Mouse (Mus musculus) spleen, postnatal 4 days (tissue): ENCODE results near the gene Alkal2.

ENCODE experiments used
- DNase-seq, 2 experiments: peaks; one replicate each; pipeline ENCODE4 v3.0.0; 2022; ENCODE audit warnings: low spot score in 2 of 2

Gene Alkal2

DNA sequence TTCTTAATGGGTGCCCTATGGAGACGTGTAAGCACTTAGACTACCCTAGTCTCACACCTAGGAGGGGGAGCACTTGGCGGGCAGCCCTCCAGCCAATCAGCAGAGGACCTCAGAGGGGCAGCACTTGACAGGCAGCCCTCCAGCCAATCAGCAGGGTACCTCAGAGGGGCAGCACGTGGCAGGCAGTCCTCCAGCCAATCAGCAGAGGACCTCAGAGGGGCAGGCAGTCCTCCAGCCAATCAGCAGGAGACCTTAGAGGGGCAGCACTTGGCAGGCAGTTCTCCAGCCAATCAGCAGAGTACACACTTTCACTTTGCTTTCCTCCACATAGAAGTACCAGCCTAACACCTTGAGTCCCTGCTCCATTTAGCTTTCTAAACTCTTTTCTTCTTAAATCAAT lies 38.3 kb downstream of the Alkal2 start:
- DNase-seq = no peak

DNA sequence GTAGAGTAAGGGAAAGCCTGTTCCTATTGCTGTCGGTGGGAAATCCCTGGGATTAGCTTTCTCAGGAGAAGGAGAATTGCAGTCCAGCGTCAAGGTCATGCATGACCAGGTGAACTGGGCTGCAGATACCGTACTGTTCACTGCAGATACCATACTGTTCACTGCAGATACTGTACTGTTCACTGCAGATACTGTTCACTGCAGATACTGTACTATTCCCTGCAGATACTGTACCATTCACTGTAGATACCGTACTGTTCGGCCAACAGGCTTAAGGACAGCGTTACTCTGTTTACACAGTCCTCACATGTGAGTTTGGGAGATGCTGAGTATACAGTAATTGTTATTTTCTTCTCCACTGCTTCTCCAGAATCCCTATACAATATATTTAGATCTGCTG lies 44.1 kb downstream of the Alkal2 start:
- no peak for DNase-seq

DNA sequence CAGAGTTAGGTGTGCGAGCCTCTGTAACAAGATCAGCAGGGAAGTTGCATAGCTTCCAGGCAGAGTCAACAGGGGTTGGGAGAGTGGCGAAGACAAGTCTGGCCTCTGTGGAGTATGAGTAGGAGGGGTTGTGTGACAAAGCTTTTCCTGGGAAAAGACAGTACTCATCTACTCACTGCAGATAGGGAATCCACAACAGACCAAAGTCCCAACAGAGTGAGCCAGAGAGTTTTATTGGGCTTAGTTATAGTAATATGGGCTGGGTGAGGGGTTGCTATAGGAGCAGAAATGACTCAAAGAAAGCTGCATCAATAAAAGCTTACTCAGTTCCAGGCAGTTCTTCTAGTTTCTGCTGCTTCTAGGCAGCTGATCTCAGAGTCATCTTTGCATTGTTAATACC lies 49.2 kb downstream of the Alkal2 start:
- no peak for DNase-seq

DNA sequence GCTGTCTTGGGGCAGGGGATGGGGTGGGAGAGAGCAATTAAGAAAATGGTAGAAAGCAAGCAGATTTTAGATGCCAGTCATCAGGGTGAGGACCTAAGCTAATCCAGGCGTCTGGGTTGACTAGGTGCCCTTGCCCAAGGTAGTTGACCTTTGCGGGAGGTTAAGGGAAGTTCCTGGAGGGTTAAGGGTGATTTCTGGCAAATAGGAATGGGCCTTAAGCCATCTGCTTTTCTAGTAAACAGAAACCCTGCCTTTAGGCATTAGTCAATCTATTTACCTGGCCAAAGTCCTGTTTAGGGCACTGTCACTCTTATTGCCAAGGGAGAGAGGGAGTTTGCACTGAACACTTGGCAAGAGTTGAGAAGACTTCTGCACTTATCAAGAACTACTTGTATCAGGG lies 52.8 kb downstream of the Alkal2 start:
- no peak for DNase-seq
